Mouse (Mus musculus) testis, postnatal 10 days (tissue): ENCODE results near the gene Rgs13.
"Not testable (repeated sequence)": the region's sequence is repeated elsewhere in the genome, so short reads cannot be mapped to it uniquely, and the experiment has no call there.

Source experiments
- DNase-seq: peaks from one replicate; pipeline ENCODE4 v3.0.0; 2021; ENCODE audit warnings: low spot score

Rgs13 gene

DNA sequence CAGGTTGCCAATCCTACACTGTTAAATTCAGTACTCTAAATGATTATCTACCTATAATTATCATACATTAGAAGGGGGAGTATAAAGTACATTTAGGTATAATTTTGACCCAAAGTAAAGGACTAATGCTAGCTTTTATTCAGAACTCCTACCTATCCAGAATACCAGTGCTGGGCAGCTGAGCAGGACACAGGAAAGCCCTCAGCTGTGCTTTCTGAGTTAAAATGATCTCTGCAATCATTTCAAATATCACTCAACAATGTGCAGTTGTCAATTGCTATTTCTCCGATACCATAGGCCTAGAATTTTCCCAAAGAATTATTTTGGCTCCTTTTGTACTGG lies 25.0 kb downstream of the Rgs13 start:
- no peak for DNase-seq

DNA sequence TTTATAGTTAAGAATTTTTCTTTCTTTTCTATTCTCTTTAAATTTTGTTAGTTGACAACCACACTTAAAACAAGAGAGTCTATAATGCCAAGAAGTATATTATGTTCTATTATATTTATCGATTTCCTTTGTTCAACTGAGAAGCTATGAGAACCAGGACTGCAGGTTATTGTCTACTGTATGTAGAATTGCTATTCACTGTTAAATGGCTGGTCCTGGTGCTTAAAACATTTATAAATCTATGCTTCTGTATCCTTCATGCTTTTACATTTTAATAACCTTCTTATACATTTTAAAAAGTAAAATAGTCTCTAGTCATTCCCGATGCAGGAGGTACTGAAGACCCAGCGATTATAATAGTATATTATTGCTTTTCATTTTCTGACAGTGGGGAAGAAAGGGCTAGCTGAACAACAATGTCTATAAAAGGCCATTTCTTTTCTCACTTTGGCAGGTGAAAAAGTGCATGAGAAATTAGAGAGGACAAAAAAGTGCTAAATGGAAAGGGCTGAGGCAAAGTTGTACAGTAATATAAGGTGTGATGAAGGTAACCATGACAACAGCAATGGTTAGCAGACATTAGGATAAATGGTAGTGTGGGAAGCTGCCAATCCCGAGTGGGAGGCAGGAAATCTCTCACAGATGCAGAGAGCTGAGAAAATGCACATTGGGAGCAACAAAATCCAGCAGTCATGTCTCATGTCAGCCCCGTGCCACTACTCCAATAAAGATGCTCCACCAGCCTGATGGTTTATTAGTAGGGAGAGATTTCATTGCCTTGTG lies 25.6 kb downstream of the Rgs13 start:
- DNase-seq: no peak

DNA sequence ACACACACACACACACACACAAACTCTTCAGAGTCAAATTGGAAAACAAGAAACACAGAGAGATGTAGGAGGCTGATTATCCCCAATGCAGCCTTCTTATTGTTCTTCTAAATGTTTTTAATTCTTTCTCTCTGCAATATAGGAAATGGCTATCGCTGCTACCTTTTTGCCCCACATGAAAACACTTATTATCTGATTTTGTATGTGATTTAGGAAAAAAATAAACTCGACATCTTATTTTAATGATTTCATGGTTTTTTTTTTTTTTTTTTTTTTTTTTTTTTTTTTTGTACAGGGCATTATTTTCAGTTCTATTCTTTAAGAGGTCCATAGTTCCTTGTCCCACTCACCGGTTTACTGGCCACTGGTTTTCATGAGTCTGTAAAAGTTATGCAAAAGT lies 27.2 kb downstream of the Rgs13 start:
- no peak for DNase-seq

DNA sequence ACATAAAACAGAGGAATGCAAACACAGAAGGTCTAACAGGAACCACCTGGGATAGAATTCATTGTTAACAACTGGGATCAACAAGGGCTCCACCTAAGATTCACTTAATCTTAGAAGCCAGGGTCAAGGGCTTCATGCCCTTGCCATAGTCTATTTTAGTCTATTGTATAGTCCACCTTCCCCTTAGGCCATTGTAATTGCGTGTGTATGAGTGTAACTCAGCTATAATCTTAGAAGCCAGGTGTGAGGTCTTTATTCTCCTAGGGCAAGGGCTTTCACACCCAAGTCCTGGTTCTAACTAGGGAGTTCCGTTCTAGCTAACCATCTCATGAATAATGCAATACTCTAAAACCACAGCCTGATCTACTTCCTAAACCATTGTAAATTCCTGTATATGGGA lies 35.8 kb downstream of the Rgs13 start:
- DNase-seq: not testable (repeated sequence)

DNA sequence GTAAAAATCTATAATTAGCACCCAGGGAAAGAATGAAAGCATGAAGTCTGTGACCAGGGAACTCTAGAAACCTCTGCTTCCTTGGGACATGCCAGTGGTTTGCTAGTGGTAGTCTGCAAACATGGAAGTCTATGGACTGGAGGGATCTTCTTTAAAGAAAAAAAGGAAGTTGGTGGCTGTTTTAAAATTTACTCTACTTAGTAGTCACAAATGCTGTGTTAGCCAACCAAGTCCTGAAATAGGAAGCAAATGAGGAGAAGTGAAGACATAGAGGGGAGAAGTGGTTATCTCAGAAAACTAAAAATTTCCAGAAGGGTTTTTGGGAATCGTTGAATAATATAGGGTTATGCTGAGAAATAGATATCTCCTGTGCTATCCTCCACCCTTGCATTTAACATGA lies 37.3 kb downstream of the Rgs13 start:
- no peak for DNase-seq

DNA sequence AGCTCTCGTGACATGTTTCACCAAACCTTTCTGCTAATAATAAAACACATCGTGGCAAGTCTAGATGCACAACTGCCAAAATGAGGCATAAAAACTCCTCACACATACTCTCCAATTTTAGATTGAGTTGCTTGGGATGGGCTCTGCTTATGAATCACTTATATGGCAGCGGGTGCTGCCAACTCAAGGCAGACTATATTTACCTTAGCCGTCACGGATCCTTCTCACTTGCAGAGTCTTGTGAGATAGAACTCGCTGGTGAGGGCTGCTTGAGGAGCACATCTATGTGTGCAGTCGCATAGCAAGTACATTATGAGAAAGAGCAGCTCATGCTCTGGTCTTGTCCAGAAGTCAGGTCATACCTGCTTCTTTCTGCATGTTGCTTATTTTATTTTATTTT lies 49.2 kb downstream of the Rgs13 start:
- no peak for DNase-seq

DNA sequence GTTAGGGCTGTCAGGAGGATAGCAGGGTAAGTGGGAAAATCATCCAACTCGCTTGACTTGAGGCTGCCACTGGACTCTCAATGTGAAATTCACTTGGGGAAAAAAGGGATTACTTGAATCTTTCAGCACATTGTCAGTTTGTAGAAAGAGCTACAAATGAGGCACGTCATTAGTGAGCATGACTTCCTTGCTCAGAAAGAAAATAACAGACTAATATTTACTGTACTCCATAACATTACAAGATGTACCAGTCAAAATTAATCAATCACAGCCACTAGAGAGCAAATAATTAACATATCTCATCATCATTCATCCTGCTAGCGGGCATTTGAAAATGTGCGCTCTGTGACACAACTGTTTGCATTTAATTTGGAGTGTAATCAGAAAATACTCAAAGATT lies 57.1 kb downstream of the Rgs13 start:
- DNase-seq: no peak

DNA sequence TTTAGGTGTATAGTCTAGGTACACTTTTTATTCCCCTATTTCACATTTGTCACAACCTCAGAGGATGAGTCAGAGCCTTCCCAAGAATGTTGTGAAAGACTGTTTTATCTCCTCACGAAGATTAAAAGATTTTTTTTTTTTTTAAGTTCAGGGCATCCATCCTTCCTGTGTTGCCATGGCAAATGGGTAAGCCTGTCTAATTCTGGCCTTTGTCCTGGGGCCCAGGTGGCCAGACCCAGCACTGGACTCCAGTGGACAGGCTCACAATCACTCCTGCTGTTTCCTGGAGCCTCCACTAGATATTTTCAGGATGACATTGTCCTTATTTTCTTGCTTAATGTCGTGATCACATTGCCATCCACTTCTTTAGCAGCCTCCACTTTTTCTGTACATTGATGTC lies 57.7 kb downstream of the Rgs13 start:
- no peak for DNase-seq

DNA sequence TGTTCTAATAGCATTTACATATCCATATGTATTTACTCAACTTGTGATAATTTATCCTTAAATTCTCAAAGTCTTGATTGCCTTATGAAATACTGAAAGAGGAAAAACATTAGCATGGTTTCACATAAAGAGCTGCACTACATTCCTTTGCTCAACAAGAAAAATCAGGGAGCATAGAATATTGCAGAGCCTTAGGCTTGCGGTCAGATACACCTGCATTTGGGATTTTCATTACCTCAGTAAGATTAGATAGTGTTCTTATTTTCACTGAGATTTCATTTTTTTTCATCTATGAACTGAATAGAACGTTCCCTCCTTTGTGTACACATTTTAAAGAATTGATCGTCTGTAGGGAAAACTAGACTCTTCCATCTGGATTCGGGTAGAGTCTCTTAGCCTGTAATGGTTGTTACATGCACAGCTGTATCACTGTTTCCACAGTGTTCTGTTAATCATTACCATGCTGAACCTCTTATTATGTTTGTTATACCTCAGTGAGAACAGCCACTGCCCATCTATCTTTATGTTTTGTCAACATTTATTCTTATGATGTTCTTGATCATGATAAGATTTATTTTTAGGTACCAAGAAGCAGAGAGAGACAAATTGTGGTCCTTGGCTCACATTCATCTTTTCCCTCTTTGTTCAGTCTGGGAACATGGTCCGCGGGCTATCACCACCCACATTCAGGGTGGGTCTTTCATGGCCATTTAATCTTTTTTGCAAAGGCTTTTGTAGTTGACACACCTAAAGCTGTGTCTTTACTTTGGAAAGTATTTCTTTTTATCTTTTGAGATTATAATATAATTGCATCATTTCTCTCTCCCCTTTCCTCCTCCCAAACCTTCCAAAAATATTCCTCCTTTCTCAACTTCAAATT lies 61.1 kb downstream of the Rgs13 start:
- DNase-seq: no peak

DNA sequence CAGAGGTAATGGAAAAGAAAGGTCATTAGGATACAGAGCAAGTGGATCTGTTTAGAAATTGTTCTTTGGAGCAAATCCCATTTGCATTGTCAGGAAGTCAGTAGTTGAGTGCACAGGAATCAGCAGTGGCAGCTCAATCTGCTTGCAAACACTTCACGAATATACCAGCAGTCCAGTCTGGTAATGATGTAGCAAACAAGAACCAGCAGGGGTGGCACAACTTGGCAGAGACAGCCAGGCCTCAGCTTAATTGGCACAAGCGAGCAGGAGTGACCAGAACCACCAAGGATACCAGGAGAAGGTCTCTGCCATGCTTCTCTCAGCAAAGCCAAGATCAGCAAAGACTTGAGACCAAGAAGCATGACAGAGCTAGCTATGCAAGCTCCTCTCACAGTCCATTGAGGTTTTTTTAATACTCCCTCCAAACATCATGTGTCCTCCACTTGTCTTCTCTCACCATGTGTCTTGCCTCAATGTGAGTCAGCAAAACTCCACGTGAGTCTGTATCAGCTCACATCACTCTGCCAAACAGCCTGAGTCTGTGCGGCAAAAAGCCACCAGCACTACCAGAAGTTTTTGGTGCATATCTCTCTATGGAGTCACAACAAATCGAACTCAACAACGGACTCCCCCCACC lies 63.6 kb downstream of the Rgs13 start:
- DNase-seq: no peak

DNA sequence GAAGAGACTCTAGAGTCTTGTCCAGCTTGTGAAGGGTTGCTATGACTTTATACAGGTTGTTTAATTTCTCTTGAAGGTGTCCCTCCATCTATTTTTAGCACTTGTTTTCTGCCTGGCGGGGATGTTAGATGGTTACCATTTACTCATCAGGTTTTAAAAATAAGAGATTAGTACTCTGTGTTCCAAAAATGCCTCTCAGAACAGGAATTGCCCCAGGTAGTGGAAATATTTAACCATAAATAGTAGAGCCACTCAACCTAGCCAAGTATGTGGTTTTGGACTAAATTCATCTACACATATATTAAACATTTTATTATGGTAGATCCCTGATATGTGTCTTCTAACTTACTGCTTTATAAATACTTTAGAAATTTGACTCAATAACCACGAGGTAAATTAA lies 64.2 kb downstream of the Rgs13 start:
- DNase-seq: no peak

DNA sequence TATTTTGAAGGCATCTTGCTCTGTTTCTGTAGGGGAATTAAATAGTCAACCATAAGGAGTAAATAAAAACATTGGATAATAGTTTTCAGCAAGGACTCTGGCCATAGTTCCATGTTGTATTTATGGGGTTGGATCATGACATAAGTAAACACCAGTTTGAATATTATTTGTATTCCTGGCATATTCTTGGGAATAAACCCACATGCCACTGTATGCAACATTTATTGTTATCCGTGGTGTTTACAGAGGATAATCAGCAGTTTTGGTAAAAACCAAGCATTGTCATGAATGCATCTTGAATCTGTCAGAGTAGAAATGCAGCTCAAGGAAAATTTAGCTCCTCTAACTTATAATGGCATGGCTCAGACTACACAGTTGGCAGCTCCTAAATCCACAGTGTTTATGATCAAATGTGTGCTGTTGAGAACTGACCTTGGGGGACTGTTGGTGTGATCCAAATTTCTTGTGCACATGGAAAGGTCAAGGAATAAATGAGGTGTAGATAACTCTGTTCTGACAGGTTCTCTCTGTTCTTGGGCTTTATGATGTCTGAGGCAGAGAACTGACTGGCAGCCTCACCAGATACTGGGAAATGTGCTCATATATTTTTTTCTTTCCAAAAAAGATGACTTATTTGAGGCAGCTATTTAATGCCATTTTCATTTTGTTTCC lies 78.4 kb downstream of the Rgs13 start:
- DNase-seq: no peak

DNA sequence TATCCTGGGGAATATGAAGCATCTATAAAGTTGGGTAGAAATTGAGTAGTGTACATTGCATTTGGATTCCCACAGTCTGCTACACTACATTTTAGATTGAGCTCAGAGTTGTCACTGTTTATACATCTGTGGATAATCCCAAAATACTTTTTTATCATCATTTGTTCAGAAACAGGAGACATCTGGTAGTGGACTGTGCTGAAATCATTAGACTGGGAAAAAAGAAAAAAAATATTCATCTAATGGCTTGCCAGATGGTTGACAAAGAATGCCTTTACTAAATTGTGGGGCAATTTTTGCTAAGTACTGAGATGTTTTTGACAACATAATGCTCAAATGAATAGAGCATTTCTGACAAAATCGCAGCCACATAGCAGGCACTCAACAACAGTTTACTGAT lies 86.8 kb downstream of the Rgs13 start:
- DNase-seq: no peak
